8 mouse cellular contexts compared by ENCODE assay signal in genomic region chr12:21165891-21166342, GRCm38 (mm10).
DNase-seq lines count a peak whose midpoint lies in the region; ATAC-seq and TF ChIP-seq lines count a peak whose summit lies in the region.
"Had no signal": no experiment of that assay in that cellular context is flagged by ENCODE, and none has a peak within 500 bp of the region (broad histone marks: within the 10 kb centered on the region; RNA-seq: fewer than 3 reads in every experiment).

No protein-coding gene starts in this region.

- DNase-seq in layer of hippocampus, adult 11-12 months (ENCODE audit: low spot score): peak; percentile 53
- DNase-seq in layer of hippocampus, adult 9-10 months (ENCODE audit: low spot score): no peak
- DNase-seq in heart, embryonic 10.5 days (ENCODE audit: low spot score): no peak
- peak; percentile 51 to 66 for DNase-seq in right cerebral cortex, postnatal 10 days (ENCODE audit: low spot score in 2 of 2)
- DNase-seq in thymus, adult 2 months: no peak
- DNase-seq in spleen, postnatal 4 days (ENCODE audit: low spot score in 2 of 2): no peak

- no peak overlapping the region for H3K9ac ChIP-seq in intestine, postnatal 0 days (ENCODE audit: low read depth, low read length)
- H3K9ac ChIP-seq: midbrain, embryonic 12.5 days had no signal

- H3K9me3 ChIP-seq in heart, embryonic 10.5 days: no peaks in the 10 kb centered on the region
- no peaks in the 10 kb centered on the region for H3K9me3 ChIP-seq in intestine, postnatal 0 days (ENCODE audit: control insufficient read depth)

- no peak for TF ChIP-seq CTCF in intestine, postnatal 0 days (IDR thresholded peaks at IDR 0.05; ENCODE audit: low read depth)
- TF ChIP-seq CTCF in thymus, adult 2 months (IDR thresholded peaks at IDR 0.05; ENCODE audit: borderline replicate concordance, control insufficient read depth, extremely low read depth, insufficient read depth, low read length, poor library complexity): no peak

- H3K4me1 ChIP-seq in heart, embryonic 10.5 days: peaks cover 61% of the 10 kb centered on the region
- H3K4me1 ChIP-seq in intestine, postnatal 0 days (replicated peaks; ENCODE audit: control insufficient read depth, insufficient read depth, low read length): no peaks in the 10 kb centered on the region; the same call in 1 of the 2 replicates
- peaks cover 29% of the 10 kb centered on the region for H3K4me1 ChIP-seq in thymus, adult 2 months (replicated peaks; ENCODE audit: control insufficient read depth, insufficient read depth, low read length)

- ATAC-seq in intestine, postnatal 0 days: peak; percentile 53; the same call in 1 of the 2 replicates

- no peak for TF ChIP-seq POLR2A in thymus, adult 2 months (IDR thresholded peaks at IDR 0.05; ENCODE audit: control insufficient read depth, extremely low read depth, insufficient read depth, low read length, poor library complexity)

- H3K4me3 ChIP-seq in heart, embryonic 10.5 days: no peak overlapping the region
- H3K4me3 ChIP-seq in intestine, postnatal 0 days (ENCODE audit: low read depth, low read length): no peak overlapping the region
- H3K4me3 ChIP-seq in thymus, adult 2 months (ENCODE audit: control insufficient read depth, insufficient read depth, low read length): no peak overlapping the region
- H3K4me3 ChIP-seq: midbrain, embryonic 12.5 days had no signal

- H3K36me3 ChIP-seq in heart, embryonic 10.5 days: peaks cover 15% of the 10 kb centered on the region
- peaks cover 10% of the 10 kb centered on the region; the same call in 1 of the 2 replicates for H3K36me3 ChIP-seq in intestine, postnatal 0 days (ENCODE audit: control insufficient read depth, insufficient read depth)
- no peaks in the 10 kb centered on the region for H3K36me3 ChIP-seq in thymus, adult 2 months (ENCODE audit: control insufficient read depth, insufficient read depth, low read length)

- H3K4me2 ChIP-seq in intestine, postnatal 0 days (replicated peaks; ENCODE audit: low read depth): no peak overlapping the region
- H3K4me2 ChIP-seq: midbrain, embryonic 12.5 days had no signal

- 59% methylated on average over 7 of the region's 7 CpGs for WGBS in heart, embryonic 10.5 days
- WGBS in intestine, postnatal 0 days: 28% methylated on average over 7 of the region's 7 CpGs
- 84% methylated on average over 7 of the region's 7 CpGs for WGBS in thymus, adult 2 months

- peak overlapping the region; percentile 42 for H3K27ac ChIP-seq in heart, embryonic 10.5 days
- no peak overlapping the region for H3K27ac ChIP-seq in intestine, postnatal 0 days (ENCODE audit: low read depth, low read length)
- H3K27ac ChIP-seq in thymus, adult 2 months (ENCODE audit: control insufficient read depth, insufficient read depth, low read length): no peak overlapping the region
- H3K27ac ChIP-seq: midbrain, embryonic 12.5 days had no signal

- H3K27me3 ChIP-seq in heart, embryonic 10.5 days (ENCODE audit: insufficient read depth, poor library complexity, severe bottlenecking): no peaks in the 10 kb centered on the region
- no peaks in the 10 kb centered on the region for H3K27me3 ChIP-seq in intestine, postnatal 0 days (replicated peaks; ENCODE audit: control insufficient read depth, insufficient read depth, low read length)
- no peaks in the 10 kb centered on the region for H3K27me3 ChIP-seq in thymus, adult 2 months (ENCODE audit: control insufficient read depth, insufficient read depth, low read length)
- H3K27me3 ChIP-seq: midbrain, embryonic 12.5 days had no signal

Comparison
In these comparisons a context has a peak if more than half of its experiments do, and no peak if none do; other contexts are left out.
1. DNase-seq: peak in layer of hippocampus, adult 11-12 months (single experiment) and right cerebral cortex, postnatal 10 days (2 of 2); none in layer of hippocampus, adult 9-10 months (single experiment), heart, embryonic 10.5 days (single experiment), thymus, adult 2 months (single experiment) and spleen, postnatal 4 days (0 of 2).